Mouse (Mus musculus) bone marrow macrophage, adult 2 months (primary cell): ENCODE measurements around the gene Fbxl12.

Experiments used
- CTCF ChIP-seq: IDR thresholded peaks from 2 replicates; pipeline ENCODE4 v1.5.1; 2012; ENCODE audit warnings: low read depth, mild to moderate bottlenecking, low read length, moderate library complexity
- POLR2A ChIP-seq: IDR thresholded peaks from 2 replicates; pipeline ENCODE4 v1.6.1; 2012; ENCODE audit warnings: mild to moderate bottlenecking, low read depth, low read length, borderline replicate concordance

GRCm38 (mm10) chr9:20692863-20693262 is 48.3 kb upstream of the Fbxl12 start:
- TF ChIP-seq CTCF (no peak), POLR2A (no peak)
